Mouse (Mus musculus): ENCODE measurements around the gene Mpi.

DNA sequence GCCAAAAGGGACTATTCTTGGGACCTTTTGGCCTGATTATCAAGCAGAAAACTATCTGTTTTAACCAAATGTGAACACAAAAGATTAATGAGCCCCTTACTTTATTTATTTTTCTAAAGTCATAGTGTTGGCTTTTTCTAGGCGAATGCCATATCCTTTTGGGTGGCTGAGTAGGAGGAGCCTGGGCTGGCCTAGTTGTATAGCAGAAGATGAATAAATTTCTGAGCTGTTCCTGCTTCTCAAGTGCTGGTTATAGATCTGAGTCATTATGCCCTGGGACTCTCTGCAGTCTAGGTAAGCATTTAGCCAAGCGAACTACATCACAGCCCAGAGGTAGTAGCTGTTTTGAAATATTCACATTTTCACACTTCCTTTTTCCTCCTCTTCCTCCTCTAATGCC is 27.0 kb downstream of the Mpi start:
- TF ChIP-seq CTCF (IDR thresholded peaks at IDR 0.05; ENCODE audit: extremely low read depth, insufficient read depth, low read length) (no peak), POLR2A (IDR thresholded peaks at IDR 0.05; ENCODE audit: extremely low read depth, insufficient read depth, low read length) (no peak)

Data from cortical plate, adult 2 months (tissue).